Mouse (Mus musculus) T-cell, adult 2 months (primary cell): Measurements from ENCODE around the gene Olfr765.
"Not testable (repeated sequence)": the region's sequence is repeated elsewhere in the genome, so short reads cannot be mapped to it uniquely, and the experiment has no call there.

Experiments used
- DNase-seq: peaks from one replicate; pipeline ENCODE4 v3.0.0; 2022; ENCODE audit warnings: low spot score

Olfr765 gene

DNA sequence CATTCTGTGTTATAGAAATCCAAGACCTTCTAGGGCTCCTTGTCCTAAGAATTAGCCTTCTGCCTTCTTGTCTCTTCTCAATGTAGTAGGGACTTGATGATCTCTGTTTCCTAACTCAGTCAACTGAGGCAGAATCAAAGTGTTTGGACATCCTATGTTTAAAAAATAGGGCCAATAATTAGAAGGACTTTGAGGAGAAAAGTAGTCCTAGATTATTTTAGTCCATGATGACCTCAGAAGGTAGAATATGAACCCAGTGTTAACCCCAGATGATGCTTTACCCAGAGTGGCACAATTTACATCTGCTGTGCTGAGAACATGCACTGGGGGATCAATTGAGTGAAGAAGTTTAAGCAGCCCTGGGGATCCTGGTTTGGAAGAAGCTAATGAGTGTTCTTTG, at the start of gene Olfr765:
TSS of gene Olfr765 (minus strand) at position 101 of the 400 bp plus-strand sequence.
- not testable (repeated sequence) for DNase-seq

DNA sequence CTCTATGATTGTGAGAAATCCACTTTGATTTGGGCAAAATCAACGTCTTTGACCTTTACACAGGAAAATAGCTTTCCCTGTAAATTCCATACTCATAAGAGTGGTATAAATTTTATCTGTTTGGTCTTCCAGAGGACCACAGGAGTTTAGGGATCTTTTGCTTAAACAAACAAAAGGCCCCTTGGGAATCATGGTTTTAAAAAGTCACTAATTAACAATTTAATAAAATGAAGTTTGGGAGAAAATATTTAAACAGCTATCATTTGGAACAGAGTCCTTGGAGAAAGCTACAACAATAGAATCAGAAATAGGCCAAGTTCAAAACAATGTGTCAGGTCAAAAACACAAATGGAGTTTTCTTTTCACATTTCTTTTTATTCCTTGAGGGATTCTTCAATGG, 49.5 kb upstream of the Olfr765 start, which contains the start of gene Olfr768:
TSS of gene Olfr768 (minus strand) at position 101 of the 400 bp plus-strand sequence.
- DNase-seq, result no peak

DNA sequence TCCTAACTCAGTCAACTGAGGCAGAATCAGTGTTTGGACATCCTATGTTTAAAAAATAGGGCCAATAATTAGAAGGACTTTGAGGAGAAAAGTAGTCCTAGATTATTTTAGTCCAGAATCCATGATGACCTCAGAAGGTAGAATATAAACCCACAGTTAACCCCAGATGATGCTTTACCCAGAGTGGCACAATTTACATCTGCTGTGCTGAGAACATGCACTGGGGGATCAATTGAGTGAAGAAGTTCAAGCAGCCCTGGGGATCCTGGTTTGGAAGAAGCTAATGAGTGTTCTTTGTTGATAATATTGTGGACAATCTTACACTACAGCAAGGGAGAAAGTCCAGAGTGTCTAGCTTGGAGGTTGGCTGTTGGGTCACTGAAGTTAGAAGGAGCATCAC, 33.0 kb upstream of the Olfr765 start, which contains the start of gene Olfr767:
TSS of gene Olfr767 (minus strand) at position 101 of the 400 bp plus-strand sequence.
- DNase-seq, result not testable (repeated sequence)

DNA sequence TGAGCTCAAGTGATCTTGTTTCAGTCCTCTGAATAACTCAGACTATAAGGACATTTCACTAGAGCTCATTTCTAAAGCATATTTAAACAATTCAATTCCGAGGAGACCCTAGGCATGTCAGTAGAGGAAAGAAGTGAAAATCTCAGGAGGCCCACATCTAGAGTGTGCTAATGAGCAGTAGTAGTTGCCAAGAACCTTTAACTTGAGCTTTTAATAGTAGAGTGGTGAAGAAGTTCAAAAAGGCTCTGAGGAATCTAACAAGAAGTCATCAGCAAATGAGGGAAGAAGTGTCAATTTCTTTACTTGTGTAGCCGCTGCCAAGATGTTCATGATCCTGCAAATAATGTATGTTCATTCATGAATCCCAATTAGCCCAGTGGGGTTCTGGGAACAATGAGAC, 19.1 kb upstream of the Olfr765 start, which contains the start of gene Olfr766-ps1:
TSS of gene Olfr766-ps1 (minus strand) at position 101 of the 400 bp plus-strand sequence.
- no peak for DNase-seq

DNA sequence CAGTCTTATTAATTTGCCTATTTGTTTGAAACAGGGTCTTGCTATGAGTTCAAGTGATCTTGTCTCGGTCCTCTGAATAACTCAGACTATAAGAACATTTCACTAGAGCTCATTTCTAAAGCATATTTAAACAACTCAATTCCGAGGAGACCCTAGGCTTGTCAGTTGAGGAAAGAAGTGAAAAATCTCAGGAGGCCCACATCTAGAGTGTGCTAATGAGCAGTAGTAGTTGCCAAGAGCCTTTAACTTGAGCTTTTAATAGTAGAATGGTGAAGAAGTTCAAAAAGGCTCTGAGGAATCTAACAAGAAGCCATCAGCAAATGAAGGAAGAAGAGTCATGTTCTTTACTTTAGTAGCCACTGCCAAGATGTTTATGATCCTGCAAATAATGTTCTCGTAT, 10.0 kb downstream of the Olfr765 start, which contains the start of gene Olfr764-ps1:
TSS of gene Olfr764-ps1 (minus strand) at position 101 of the 400 bp plus-strand sequence.
- DNase-seq, result no peak

DNA sequence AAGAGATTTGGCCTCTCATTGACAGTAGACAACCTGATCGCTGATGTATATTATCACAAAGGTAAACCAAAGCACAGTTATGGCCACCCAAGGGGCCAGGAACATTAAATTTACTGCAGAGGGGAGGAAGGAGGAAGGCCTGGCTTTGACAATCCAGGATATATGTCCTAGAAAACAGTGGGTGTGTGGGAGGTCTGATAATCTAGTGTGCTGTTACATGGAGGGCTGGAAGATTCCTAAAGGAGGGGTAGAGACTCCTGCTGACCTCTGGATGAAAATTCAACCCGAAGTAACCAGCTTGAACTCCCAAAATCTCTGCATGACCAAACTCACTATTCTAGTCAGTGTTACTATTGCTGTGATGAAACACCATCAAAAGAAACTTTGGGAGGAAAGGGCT, 21.5 kb downstream of the Olfr765 start:
- DNase-seq, result no peak

DNA sequence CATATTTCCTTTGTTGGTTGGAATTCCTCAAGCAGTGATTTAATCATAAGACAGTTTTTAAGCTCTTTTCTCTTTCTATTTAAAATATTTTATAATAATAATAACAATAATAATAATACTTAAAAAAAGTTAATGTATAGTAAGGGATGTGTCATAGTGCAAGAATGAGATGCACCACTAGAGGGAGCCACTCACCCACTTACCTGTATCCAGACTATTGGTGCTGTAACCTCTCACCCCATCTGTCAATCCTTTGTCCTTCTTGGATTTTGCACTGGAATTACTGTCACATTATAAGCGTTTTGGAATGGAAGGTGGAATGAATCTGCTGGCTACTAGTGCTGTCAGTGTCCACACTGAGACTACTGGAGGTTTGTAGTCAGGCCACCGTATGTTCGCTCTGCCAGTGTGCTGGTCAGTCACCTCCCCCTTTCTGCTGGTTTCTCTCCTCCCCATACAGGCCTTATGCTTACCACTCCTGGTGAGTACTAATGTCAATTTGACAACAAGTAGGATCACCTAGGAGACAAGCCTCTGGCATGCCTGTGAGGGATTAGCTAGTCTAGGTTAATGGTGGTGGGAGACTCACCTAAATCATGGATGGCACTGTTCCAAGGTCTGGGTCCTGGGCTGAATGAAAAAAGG, 23.7 kb downstream of the Olfr765 start:
- peak; percentile 31 for DNase-seq

DNA sequence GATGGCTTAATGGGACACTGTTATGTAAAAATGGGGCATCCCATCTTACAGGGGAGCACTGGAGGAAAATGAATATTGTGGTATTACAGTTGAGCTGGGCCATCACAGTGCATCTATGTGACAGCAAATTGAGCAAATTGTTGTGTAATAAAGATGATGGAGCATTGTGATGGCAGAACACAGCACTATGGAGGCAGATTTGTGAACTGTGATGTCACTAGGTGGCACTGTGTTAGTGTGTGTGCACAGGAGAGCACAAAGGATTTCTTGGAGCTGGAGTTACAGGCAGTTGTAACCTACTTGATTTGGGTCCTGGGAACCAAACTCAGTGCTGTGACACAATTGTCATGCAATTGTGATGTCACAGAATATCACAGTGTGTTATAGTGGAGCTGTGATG, 26.5 kb downstream of the Olfr765 start:
- no peak for DNase-seq

DNA sequence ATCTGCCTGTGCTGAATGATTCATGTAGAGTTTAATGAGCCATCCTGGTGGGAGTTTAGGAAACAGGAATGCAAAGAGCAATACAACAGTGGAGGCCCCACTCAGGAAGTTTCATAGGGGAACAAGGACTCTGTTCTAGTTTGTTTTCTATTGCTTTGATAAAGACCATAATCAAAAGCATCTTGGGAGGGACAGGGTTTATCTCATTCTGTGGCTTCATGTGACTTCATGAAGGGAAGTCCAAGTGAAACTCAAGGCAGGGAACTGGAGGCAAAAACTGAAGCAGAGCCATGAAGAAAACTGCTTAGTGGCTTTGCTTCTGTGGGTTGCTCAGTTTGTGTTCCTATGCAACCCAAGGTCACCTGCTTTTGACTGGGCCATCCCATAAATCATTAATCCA, 35.3 kb downstream of the Olfr765 start:
- no peak for DNase-seq

DNA sequence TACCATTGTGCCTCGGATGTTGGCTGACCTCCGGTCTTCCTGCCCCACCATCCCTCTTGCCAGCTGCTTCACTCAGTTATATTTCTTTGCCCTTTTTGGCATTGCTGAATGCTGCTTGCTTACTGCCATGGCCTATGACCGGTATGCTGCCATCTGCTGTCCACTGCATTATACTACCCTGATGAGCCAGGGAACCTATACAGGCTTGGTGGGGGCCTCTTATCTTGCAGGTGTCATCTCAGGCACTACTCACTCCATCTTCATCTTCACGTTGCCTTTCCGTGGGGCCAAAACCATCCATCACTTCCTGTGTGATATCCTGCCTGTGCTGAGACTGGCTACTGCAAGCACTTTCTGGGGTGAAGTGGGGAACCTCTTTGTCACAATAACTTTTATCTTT, 38.3 kb downstream of the Olfr765 start:
- DNase-seq, result not testable (repeated sequence)

DNA sequence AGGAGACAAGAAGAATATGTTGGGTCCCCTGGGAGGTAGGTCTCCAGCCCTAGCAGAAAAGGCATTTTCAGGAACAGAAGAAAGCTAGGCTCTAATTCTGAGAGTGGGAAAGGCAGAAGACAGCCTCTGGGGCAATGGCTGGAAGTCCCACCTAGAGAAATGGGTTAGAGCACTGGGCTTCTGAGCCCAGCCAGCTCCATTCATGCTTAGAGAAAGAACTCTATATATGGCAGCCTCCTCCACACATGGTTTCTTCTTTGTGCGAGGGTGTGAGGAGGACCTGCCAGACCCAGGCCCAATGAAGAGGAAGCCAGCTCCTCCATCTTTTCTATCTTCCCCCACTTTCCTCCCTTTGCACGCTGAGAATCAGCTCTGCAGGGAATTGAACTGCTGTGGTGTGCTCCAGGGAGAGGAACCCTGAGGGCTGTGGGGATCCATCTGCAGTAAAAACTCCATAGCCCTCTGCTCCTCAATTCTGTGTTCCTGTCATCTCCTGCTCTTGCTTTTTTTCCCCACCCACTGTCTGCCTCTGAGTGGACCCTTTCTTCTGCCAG, 39.4 kb downstream of the Olfr765 start, which contains the start of gene Olfr763:
TSS of gene Olfr763 (plus strand) at position 504 of the 554 bp plus-strand sequence.
- no peak for DNase-seq

DNA sequence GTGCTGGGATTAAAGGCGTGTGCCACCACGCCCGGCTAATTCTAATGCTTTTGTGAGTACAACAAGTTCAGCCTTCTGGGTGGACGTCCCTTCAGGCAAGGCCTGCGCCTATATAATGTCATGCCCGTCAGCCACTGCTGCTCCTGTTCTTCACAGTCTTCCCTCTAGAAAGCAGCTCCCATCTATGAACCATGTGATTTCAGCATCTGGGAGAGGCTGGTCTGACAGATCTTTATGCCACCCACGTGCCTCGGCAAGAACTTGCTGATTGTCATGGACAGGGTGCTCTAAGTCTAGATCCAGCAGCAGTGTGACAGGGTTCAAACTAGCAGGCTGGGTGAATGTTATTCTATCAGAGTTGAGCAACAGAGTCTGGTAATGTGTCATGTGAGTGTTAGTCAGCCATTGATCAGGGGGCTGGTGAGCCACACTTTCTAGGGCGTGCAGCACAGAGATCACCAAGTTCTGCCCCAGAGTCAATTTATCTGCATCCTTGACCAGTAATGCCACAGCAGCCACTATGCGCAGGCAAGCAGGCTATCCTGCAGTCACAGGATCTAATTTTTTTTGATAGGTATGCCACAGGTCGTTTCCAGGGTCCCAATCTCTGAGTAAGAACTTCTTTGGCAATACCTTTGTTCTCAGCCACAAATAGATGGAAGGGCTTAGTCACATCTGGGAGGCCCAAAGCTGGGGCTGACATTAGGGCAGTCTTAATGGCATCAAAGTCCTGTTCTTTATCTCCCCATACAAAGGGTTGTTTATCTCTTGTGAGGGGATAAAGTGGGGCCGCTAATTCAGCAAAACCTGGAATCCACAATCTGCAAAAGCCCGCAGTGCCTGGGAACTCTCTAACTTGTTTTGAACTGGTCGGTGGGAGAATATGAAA, 45.5 kb downstream of the Olfr765 start:
- no peak for DNase-seq

DNA sequence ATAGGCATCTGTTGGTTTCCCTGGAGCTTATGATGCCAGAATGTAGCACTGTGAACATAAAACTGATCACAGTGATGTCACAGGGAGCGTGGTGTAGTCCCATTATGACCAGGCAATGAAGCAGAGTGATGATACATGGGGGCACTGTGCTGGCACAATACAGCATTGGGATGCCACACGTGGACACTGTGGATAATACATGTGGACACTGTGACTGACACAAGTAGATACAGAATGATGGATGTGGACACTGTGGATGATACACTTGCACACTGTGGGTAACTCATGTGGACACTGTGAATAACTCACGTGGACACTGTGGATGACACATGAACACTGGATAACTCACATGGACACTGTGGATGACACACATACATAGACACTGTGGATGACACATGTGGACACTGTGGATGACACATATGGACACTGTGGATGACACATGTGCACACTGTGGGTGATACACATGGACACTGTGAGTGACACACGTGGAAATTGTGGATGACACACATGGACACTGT, 53.2 kb downstream of the Olfr765 start:
- no peak for DNase-seq

DNA sequence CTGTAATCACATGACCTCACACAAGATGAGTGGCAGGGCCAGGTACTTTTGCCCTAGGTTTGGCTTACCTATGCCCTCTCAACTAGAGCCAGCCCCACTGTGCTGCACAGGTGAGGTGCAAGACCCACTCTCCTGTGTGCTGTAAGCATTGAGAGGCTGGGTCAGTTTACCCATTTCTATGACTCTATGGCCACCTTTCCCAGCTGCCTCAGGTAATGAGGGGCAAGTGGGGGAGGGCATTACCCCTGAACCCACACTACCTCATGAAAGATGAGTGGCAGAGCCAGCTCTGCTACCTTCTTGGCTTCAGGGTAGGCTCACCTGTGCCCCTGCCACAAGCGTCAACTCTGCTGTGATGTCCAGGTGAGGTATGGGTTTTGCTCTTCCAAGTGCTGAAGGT, 54.0 kb downstream of the Olfr765 start:
- no peak for DNase-seq
